Mouse (Mus musculus) stomach, embryonic 14.5 days (tissue): ENCODE measurements around the gene Nsmce4a. TPM values are rescaled to one million over a fixed set of nuclear protein-coding genes. Genes with fewer than 3 reads are reported as not detected.
A peak's percentile ranks its signal among the peaks of the same experiment; 100 is the strongest.

Experiments
- ATAC-seq: fragments of 200-750 bp; cut with Nextera tagmentation; 2 replicates; pipeline ENCODE4 v1.8.0; 2017; ENCODE audit warnings: low read depth, moderate TSS enrichment; ENCODE audit not compliant: insufficient number of reproducible peaks, insufficient read depth, low FRiP score
- H3K27ac ChIP-seq: fragments of 300-500 bp; sonication (generic); 2 replicates; pipeline ENCODE4 v1.5.1; 2014; ENCODE audit warnings: mild to moderate bottlenecking, low read length, moderate library complexity, mixed read lengths
- H3K27me3 ChIP-seq: fragments of 300-500 bp; sonication (generic); 2 replicates; pipeline ENCODE4 v1.6.1; 2014; ENCODE audit warnings: low read length, control low read depth, mixed read lengths; ENCODE audit not compliant: control insufficient read depth, insufficient read depth
- H3K36me3 ChIP-seq: fragments of 300-500 bp; sonication (generic); 2 replicates; pipeline ENCODE4 v1.6.1; 2014; ENCODE audit warnings: mild to moderate bottlenecking, control low read depth, low read length, moderate library complexity, mixed read lengths; ENCODE audit not compliant: control insufficient read depth, insufficient read depth
- H3K4me1 ChIP-seq: fragments of 300-500 bp; sonication (generic); 2 replicates; pipeline ENCODE4 v1.6.1; 2014; ENCODE audit warnings: low read length, control low read depth, mixed read lengths; ENCODE audit not compliant: control insufficient read depth, insufficient read depth
- H3K4me2 ChIP-seq: fragments of 300-500 bp; sonication (generic); replicated peaks from 2 replicates; pipeline ENCODE4 v1.6.1; 2014; ENCODE audit warnings: low read depth, low read length, control low read depth
- H3K4me3 ChIP-seq: fragments of 300-500 bp; sonication (generic); 2 replicates; pipeline ENCODE4 v1.5.1; 2014; ENCODE audit warnings: low read depth, low read length, control low read depth
- H3K9ac ChIP-seq: fragments of 300-500 bp; sonication (generic); replicated peaks from 2 replicates; pipeline ENCODE4 v1.6.1; 2014; ENCODE audit warnings: low read depth, mild to moderate bottlenecking, control low read depth, low read length, moderate library complexity, mixed read lengths
- H3K9me3 ChIP-seq: fragments of 300-500 bp; sonication (generic); 2 replicates; pipeline ENCODE4 v1.6.1; 2016; ENCODE audit warnings: low read depth, low read length, control low read depth; ENCODE audit not compliant: control insufficient read depth
- WGBS: fragments of 180-500 bp; shearing (Covaris S2); extraction: QIAGEN DNeasy Blood & Tissue Kit; methylation state at CpG from one replicate; pipeline ENCODE4 v1.1.7; 2014; 5-methylcytosine and 5-hydroxymethylcytosine counted together
- polyA plus RNA-seq: library from polyadenylated mRNA; unstranded; fragments of >200 nt; fragmentation: Nextera tagmentation; extraction: Ambion mirVana; gene quantifications from 2 replicates; pipeline ENCODE4 v1.2.1, GENCODE M21; 2014

Nsmce4a gene
- polyA plus RNA-seq, 1 experiment from 2014 or later = 173 TPM

- Histone ChIP-seq H3K4me2 (no peak overlapping the region), H3K4me3 (no peak overlapping the region), H3K4me1 (0 out of 2 replicates have a peak, but pooled peaks cover 3% of the 10 kb centered on the region), H3K27me3 (no peaks in the 10 kb centered on the region), H3K9ac (no peak overlapping the region), H3K36me3 (no peaks in the 10 kb centered on the region), H3K9me3 (no peaks in the 10 kb centered on the region), H3K27ac (peak overlapping the region; percentile 72; the same call in 1 of the 2 replicates)
- 93% methylated on average over 10 of the region's 10 CpGs for WGBS
- no peak for ATAC-seq
Observed at GRCm38 (mm10) chr7:130573746-130574145, 828 bp upstream of the Nsmce4a start.

- no peak for ATAC-seq
- no peaks in the 10 kb centered on the region for H3K36me3 ChIP-seq
- no peak overlapping the region for H3K27ac ChIP-seq
- no peak overlapping the region for H3K9ac ChIP-seq
- H3K4me3 ChIP-seq = no peak overlapping the region
- H3K27me3 ChIP-seq = no peaks in the 10 kb centered on the region
- no peak overlapping the region for H3K4me2 ChIP-seq
- 80% methylated on average over 7 of the region's 7 CpGs for WGBS
- 0 out of 2 replicates have a peak, but pooled peaks cover 3% of the 10 kb centered on the region for H3K4me1 ChIP-seq
- no peaks in the 10 kb centered on the region for H3K9me3 ChIP-seq
Observed at GRCm38 (mm10) chr7:130570472-130570871, 2.4 kb downstream of the Nsmce4a start.

GRCm38 (mm10) chr7:130568783-130569436 is 4.0 kb downstream of the Nsmce4a start:
- no peak overlapping the region for H3K4me3 ChIP-seq
- no peaks in the 10 kb centered on the region for H3K27me3 ChIP-seq
- no peak overlapping the region for H3K4me2 ChIP-seq
- H3K9ac ChIP-seq = no peak overlapping the region
- ATAC-seq = no peak
- H3K27ac ChIP-seq = no peak overlapping the region
- H3K36me3 ChIP-seq = no peaks in the 10 kb centered on the region
- no peaks in the 10 kb centered on the region for H3K9me3 ChIP-seq
- 26% methylated on average over 9 of the region's 9 CpGs for WGBS
- H3K4me1 ChIP-seq = 0 out of 2 replicates have a peak, but pooled peaks cover 3% of the 10 kb centered on the region

GRCm38 (mm10) chr7:130564596-130564995 is 8.3 kb downstream of the Nsmce4a start:
- H3K9ac ChIP-seq = no peak overlapping the region
- no peak overlapping the region for H3K27ac ChIP-seq
- no peaks in the 10 kb centered on the region for H3K27me3 ChIP-seq
- 68% methylated on average over 3 of the region's 3 CpGs for WGBS
- no peak for ATAC-seq
- no peak overlapping the region for H3K4me3 ChIP-seq
- no peaks in the 10 kb centered on the region for H3K36me3 ChIP-seq
- no peaks in the 10 kb centered on the region for H3K9me3 ChIP-seq
- no peak overlapping the region for H3K4me2 ChIP-seq
- 0 out of 2 replicates have a peak, but pooled peaks cover 3% of the 10 kb centered on the region for H3K4me1 ChIP-seq

- ATAC-seq = no peak
- H3K4me1 ChIP-seq = 0 out of 2 replicates have a peak, but pooled peaks cover 1% of the 10 kb centered on the region
- H3K36me3 ChIP-seq = no peaks in the 10 kb centered on the region
- H3K27me3 ChIP-seq = no peaks in the 10 kb centered on the region
- no peaks in the 10 kb centered on the region for H3K9me3 ChIP-seq
- H3K4me2 ChIP-seq = no peak overlapping the region
- no peak overlapping the region for H3K4me3 ChIP-seq
- no peak overlapping the region for H3K9ac ChIP-seq
- no peak overlapping the region for H3K27ac ChIP-seq
- 60% methylated on average over 4 of the region's 4 CpGs for whole genome bisulfite sequencing
Observed at GRCm38 (mm10) chr7:130563880-130564279, 9.0 kb downstream of the Nsmce4a start.

GRCm38 (mm10) chr7:130563276-130563675 is 9.6 kb downstream of the Nsmce4a start:
- Histone ChIP-seq H3K9me3 (no peaks in the 10 kb centered on the region), H3K4me2 (no peak overlapping the region), H3K36me3 (no peaks in the 10 kb centered on the region), H3K4me1 (no peaks in the 10 kb centered on the region), H3K9ac (no peak overlapping the region), H3K27me3 (no peaks in the 10 kb centered on the region), H3K27ac (no peak overlapping the region), H3K4me3 (no peak overlapping the region)
- ATAC-seq = no peak
- WGBS = 90% methylated on average over 4 of the region's 4 CpGs

GRCm38 (mm10) chr7:130560933-130561332 is 12.0 kb downstream of the Nsmce4a start:
- Histone ChIP-seq H3K27me3 (no peaks in the 10 kb centered on the region), H3K4me3 (no peak overlapping the region), H3K9ac (no peak overlapping the region), H3K9me3 (no peaks in the 10 kb centered on the region), H3K27ac (no peak overlapping the region), H3K4me2 (no peak overlapping the region), H3K4me1 (no peaks in the 10 kb centered on the region), H3K36me3 (no peaks in the 10 kb centered on the region)
- no peak for ATAC-seq
- WGBS = 57% methylated on average over 1 of the region's 1 CpGs

GRCm38 (mm10) chr7:130558592-130558991 is 14.3 kb downstream of the Nsmce4a start:
- H3K9me3 ChIP-seq = no peaks in the 10 kb centered on the region
- 77% methylated on average over 4 of the region's 4 CpGs for WGBS

GRCm38 (mm10) chr7:130555597-130555996 is 17.3 kb downstream of the Nsmce4a start:
- Histone ChIP-seq H3K36me3 (no peaks in the 10 kb centered on the region), H3K4me1 (no peaks in the 10 kb centered on the region), H3K9ac (no peak overlapping the region), H3K4me2 (no peak overlapping the region), H3K9me3 (no peaks in the 10 kb centered on the region), H3K27ac (0 out of 2 replicates have a peak overlapping the region, but pooled peaks have one; percentile 27), H3K4me3 (no peak overlapping the region), H3K27me3 (no peaks in the 10 kb centered on the region)
- 55% methylated on average over 5 of the region's 5 CpGs for WGBS
- ATAC-seq = no peak

More at GRCm38 (mm10) chr7:130558592-130558991, 14.3 kb downstream of the Nsmce4a start:
- Histone ChIP-seq H3K4me1 (no peaks in the 10 kb centered on the region), H3K27me3 (no peaks in the 10 kb centered on the region), H3K36me3 (no peaks in the 10 kb centered on the region), H3K27ac (no peak overlapping the region), H3K4me3 (no peak overlapping the region), H3K9ac (no peak overlapping the region), H3K4me2 (no peak overlapping the region)
- no peak for ATAC-seq
